Mouse (Mus musculus) bone marrow macrophage, adult 2 months (primary cell): ENCODE data around the gene Vat1.

Experiments used
- CTCF ChIP-seq: IDR thresholded peaks from 2 replicates; pipeline ENCODE4 v1.5.1; 2012; ENCODE audit warnings: low read depth, mild to moderate bottlenecking, low read length, moderate library complexity
- POLR2A ChIP-seq: IDR thresholded peaks from 2 replicates; pipeline ENCODE4 v1.6.1; 2012; ENCODE audit warnings: mild to moderate bottlenecking, low read depth, low read length, borderline replicate concordance

DNA sequence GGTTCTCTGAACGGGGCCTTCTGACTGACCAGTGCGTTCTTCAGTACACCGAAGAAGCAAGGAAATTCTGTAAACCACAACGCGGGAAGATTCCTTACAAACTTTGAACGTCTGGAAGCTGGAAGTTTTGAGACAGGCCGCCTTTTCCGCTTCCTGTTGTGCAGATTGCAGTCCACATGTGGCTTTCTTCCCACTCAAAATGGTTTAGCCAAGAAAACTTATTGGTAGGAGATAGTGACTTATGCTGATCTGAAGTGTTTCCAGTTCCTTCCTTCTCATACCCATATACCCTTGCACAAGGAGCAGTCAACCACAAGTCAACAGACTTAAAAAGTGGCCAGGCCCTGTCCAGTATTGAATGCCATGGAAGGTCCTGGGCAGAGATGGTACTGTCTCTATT lies 39.9 kb downstream of the Vat1 start:
- TF ChIP-seq POLR2A (no peak), CTCF (no peak)
